Mouse (Mus musculus) ES-Bruce4 (cell line): Measurements from ENCODE around the gene Thrsp. TPM values are rescaled to one million over a fixed set of nuclear protein-coding genes. Genes with fewer than 3 reads are reported as not detected.

Experiments used
- H3K27ac ChIP-seq: 2 replicates; pipeline ENCODE4 v1.5.1; 2012; ENCODE audit warnings: low read length, inconsistent platforms; ENCODE audit not compliant: insufficient read depth
- H3K27me3 ChIP-seq: 2 replicates; pipeline ENCODE4 v1.6.1; 2012; ENCODE audit warnings: mild to moderate bottlenecking, low read length, inconsistent platforms; ENCODE audit not compliant: control insufficient read depth, poor library complexity, insufficient read depth, severe bottlenecking
- H3K36me3 ChIP-seq: 2 replicates; pipeline ENCODE4 v1.6.1; 2012; ENCODE audit warnings: inconsistent platforms, mild to moderate bottlenecking, low read length, moderate library complexity; ENCODE audit not compliant: control insufficient read depth, poor library complexity, insufficient read depth, severe bottlenecking
- H3K4me1 ChIP-seq: one replicate; pipeline ENCODE4 v1.8.1; 2011; ENCODE audit warnings: low read length; ENCODE audit not compliant: control insufficient read depth, insufficient read depth
- H3K4me3 ChIP-seq: 2 replicates; pipeline ENCODE4 v1.5.1; 2011; ENCODE audit warnings: low read depth, mild to moderate bottlenecking, low read length
- H3K9ac ChIP-seq: 2 replicates; pipeline ENCODE4 v1.6.1; 2012; ENCODE audit warnings: low read depth, mild to moderate bottlenecking, inconsistent platforms; ENCODE audit not compliant: poor library complexity, severe bottlenecking
- H3K9me3 ChIP-seq: replicated peaks from 2 replicates; pipeline ENCODE4 v1.6.1; 2012; ENCODE audit warnings: mild to moderate bottlenecking, low read length, inconsistent platforms; ENCODE audit not compliant: control insufficient read depth, poor library complexity, insufficient read depth, severe bottlenecking
- CTCF ChIP-seq: IDR thresholded peaks from one replicate; pipeline ENCODE4 v1.8.1; 2011; ENCODE audit warnings: low read depth, low read length
- EP300 ChIP-seq: IDR thresholded peaks from 2 replicates; pipeline ENCODE4 v1.6.1; 2011; ENCODE audit warnings: low read depth, low read length; ENCODE audit not compliant: insufficient read depth
- POLR2A ChIP-seq: IDR thresholded peaks from one replicate; pipeline ENCODE4 v1.8.1; 2011; ENCODE audit warnings: low read length; ENCODE audit not compliant: insufficient read depth
- polyA plus RNA-seq: library from polyadenylated mRNA; stranded (reverse); fragments of >200 nt; gene quantifications from 2 replicates; pipeline ENCODE4 v1.2.4, GENCODE M21; 2011; ENCODE audit warnings: low read depth; ENCODE audit not compliant: missing spikeins, insufficient read depth, insufficient read length

Gene Thrsp
- polyA plus RNA-seq, 1 experiment: not detected

- H3K27ac ChIP-seq: no peak overlapping the region
Observed at GRCm38 (mm10) chr7:97420406-97420805, 2.9 kb upstream of the Thrsp start.

GRCm38 (mm10) chr7:97419163-97419562 lies 1.6 kb upstream of the Thrsp start:
- H3K36me3 ChIP-seq: no peaks in the 10 kb centered on the region
- H3K9ac ChIP-seq: no peak overlapping the region
- H3K27ac ChIP-seq: no peak overlapping the region
- TF ChIP-seq POLR2A: no peak
- no peak for TF ChIP-seq EP300
- TF ChIP-seq CTCF: no peak
- H3K27me3 ChIP-seq: no peaks in the 10 kb centered on the region
- H3K4me1 ChIP-seq: peaks cover 2% of the 10 kb centered on the region
- H3K4me3 ChIP-seq: no peak overlapping the region
- no peaks in the 10 kb centered on the region for H3K9me3 ChIP-seq

More at GRCm38 (mm10) chr7:97420406-97420805, 2.9 kb upstream of the Thrsp start:
- Histone ChIP-seq H3K27me3 (no peaks in the 10 kb centered on the region), H3K9ac (no peak overlapping the region), H3K36me3 (no peaks in the 10 kb centered on the region), H3K4me1 (no peaks in the 10 kb centered on the region), H3K4me3 (no peak overlapping the region), H3K9me3 (no peaks in the 10 kb centered on the region)
- TF ChIP-seq POLR2A: no peak

GRCm38 (mm10) chr7:97418717-97419116 lies 1.2 kb upstream of the Thrsp start:
- H3K4me3 ChIP-seq: no peak overlapping the region
- H3K9ac ChIP-seq: no peak overlapping the region
- H3K27me3 ChIP-seq: no peaks in the 10 kb centered on the region
- peaks cover 2% of the 10 kb centered on the region for H3K4me1 ChIP-seq
- H3K27ac ChIP-seq: no peak overlapping the region
- H3K9me3 ChIP-seq: no peaks in the 10 kb centered on the region
- TF ChIP-seq EP300 (no peak), CTCF (no peak), POLR2A (no peak)
- H3K36me3 ChIP-seq: no peaks in the 10 kb centered on the region

- Histone ChIP-seq H3K4me3 (no peak overlapping the region), H3K4me1 (peaks cover 2% of the 10 kb centered on the region), H3K36me3 (no peaks in the 10 kb centered on the region), H3K27me3 (no peaks in the 10 kb centered on the region), H3K9ac (no peak overlapping the region), H3K27ac (no peak overlapping the region), H3K9me3 (no peaks in the 10 kb centered on the region)
- TF ChIP-seq CTCF (no peak), EP300 (no peak), POLR2A (no peak)
Observed at GRCm38 (mm10) chr7:97416473-97416872, 1.1 kb downstream of the Thrsp start.

GRCm38 (mm10) chr7:97414915-97415687 lies 2.4 kb downstream of the Thrsp start:
- Histone ChIP-seq H3K36me3 (no peaks in the 10 kb centered on the region), H3K4me1 (peaks cover 2% of the 10 kb centered on the region), H3K9me3 (no peaks in the 10 kb centered on the region), H3K4me3 (no peak overlapping the region), H3K9ac (no peak overlapping the region), H3K27me3 (no peaks in the 10 kb centered on the region), H3K27ac (no peak overlapping the region)
- TF ChIP-seq EP300 (no peak), CTCF (no peak)

GRCm38 (mm10) chr7:97414426-97414825 lies 3.1 kb downstream of the Thrsp start:
- H3K27me3 ChIP-seq: no peaks in the 10 kb centered on the region
- peaks cover 2% of the 10 kb centered on the region for H3K4me1 ChIP-seq
- no peak overlapping the region for H3K27ac ChIP-seq
- no peak for TF ChIP-seq EP300
- no peak for TF ChIP-seq CTCF
- TF ChIP-seq POLR2A: no peak
- H3K36me3 ChIP-seq: peaks cover 1% of the 10 kb centered on the region; the same call in 1 of the 2 replicates
- no peaks in the 10 kb centered on the region for H3K9me3 ChIP-seq
- H3K4me3 ChIP-seq: no peak overlapping the region
- H3K9ac ChIP-seq: no peak overlapping the region
